In the genomic region with DNA sequence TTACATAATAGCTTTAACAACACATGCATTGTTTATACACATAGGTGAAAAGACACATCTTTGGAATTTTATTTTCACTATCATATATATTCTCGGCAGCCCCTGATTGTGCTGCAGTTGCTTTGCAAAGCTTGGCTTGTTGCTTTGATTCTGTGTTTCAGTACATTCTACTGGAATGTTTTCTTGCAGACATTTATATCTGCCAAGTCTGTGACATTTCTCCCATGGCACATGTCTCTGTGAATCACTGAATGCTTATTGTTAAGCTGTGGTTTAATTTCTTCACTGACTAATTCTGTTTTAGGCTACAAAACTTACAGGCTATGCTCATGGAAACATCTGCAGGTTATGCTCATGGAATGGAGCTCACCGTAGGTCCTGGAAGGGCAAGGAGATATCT, we compare ENCODE assay signal across 42 mouse cellular contexts. TPM values are rescaled to one million over a fixed set of nuclear protein-coding genes. Genes with fewer than 3 reads are reported as not detected.
"Had no signal": no experiment of that assay in that cellular context is flagged by ENCODE, and none has a peak within 500 bp of the region (broad histone marks: within the 10 kb centered on the region; RNA-seq: fewer than 3 reads in every experiment).

No protein-coding gene starts in this region.

- H3K4me2 ChIP-seq: heart, embryonic 11.5 days; heart, embryonic 13.5 days; heart, embryonic 15.5 days; hindbrain, embryonic 12.5 days; hindbrain, embryonic 15.5 days; kidney, embryonic 15.5 days; limb, embryonic 13.5 days; limb, embryonic 15.5 days; liver, embryonic 12.5 days had no signal

- H3K9ac ChIP-seq: heart, embryonic 13.5 days; heart, embryonic 15.5 days; hindbrain, embryonic 12.5 days; hindbrain, embryonic 15.5 days; kidney, embryonic 15.5 days; limb, embryonic 13.5 days; limb, embryonic 15.5 days; liver, embryonic 12.5 days; liver, embryonic 14.5 days had no signal

- H3K36me3 ChIP-seq: heart, embryonic 13.5 days; heart, embryonic 15.5 days; hindbrain, embryonic 12.5 days; hindbrain, embryonic 15.5 days; kidney, embryonic 15.5 days; limb, embryonic 13.5 days; limb, embryonic 15.5 days; liver, embryonic 12.5 days had no signal

- H3K4me3 ChIP-seq: heart, adult 2 months; heart, embryonic 13.5 days; heart, embryonic 15.5 days; hindbrain, embryonic 12.5 days; hindbrain, embryonic 15.5 days; kidney, embryonic 15.5 days; limb, embryonic 13.5 days; limb, embryonic 15.5 days; liver, embryonic 12.5 days had no signal

- H3K4me1 ChIP-seq: heart, embryonic 15.5 days; hindbrain, embryonic 12.5 days; hindbrain, embryonic 15.5 days; kidney, embryonic 15.5 days; limb, embryonic 13.5 days; limb, embryonic 15.5 days; liver, embryonic 12.5 days had no signal

- H3K9me3 ChIP-seq: heart, embryonic 13.5 days; heart, embryonic 15.5 days; hindbrain, embryonic 12.5 days; hindbrain, embryonic 15.5 days; kidney, embryonic 15.5 days; limb, embryonic 13.5 days; limb, embryonic 15.5 days; liver, embryonic 12.5 days had no signal

- DNase-seq: gastrocnemius, postnatal 14 days; gastrocnemius, postnatal 36 days; heart, adult 11 months; heart, adult 2 months; heart, postnatal 14 days; heart, postnatal 36 days; kidney, adult 11 months; kidney, adult 2 months; kidney, adult 9 months; kidney, postnatal 14 days; kidney, postnatal 36 days; layer of hippocampus, postnatal 36 days; left cerebral cortex, postnatal 4 days had no signal

- H3K27ac ChIP-seq: heart, adult 2 months; heart, embryonic 13.5 days; heart, embryonic 15.5 days; hindbrain, embryonic 12.5 days; hindbrain, embryonic 15.5 days; hindbrain, postnatal 0 days; kidney, embryonic 15.5 days; kidney, postnatal 0 days; limb, embryonic 13.5 days; limb, embryonic 15.5 days; liver, embryonic 12.5 days; liver, embryonic 14.5 days had no signal

- H3K27me3 ChIP-seq: heart, embryonic 13.5 days; heart, embryonic 15.5 days; hindbrain, embryonic 12.5 days; hindbrain, embryonic 15.5 days; kidney, embryonic 15.5 days; limb, embryonic 13.5 days; limb, embryonic 15.5 days; liver, embryonic 12.5 days had no signal

- ATAC-seq: hindbrain, postnatal 0 days; intestine, embryonic 16.5 days; liver, embryonic 12.5 days had no signal

RNA-seq across cellular contexts. Expression of a gene that starts 30.9 kb away (rescaled TPM):
- total RNA-seq: gastrocnemius, adult 18-20 months; gastrocnemius, adult 8-10 months; gastrocnemius, postnatal 14 days; gastrocnemius, postnatal 36 days; heart, adult 2 months; heart, postnatal 14 days; heart, postnatal 36 days; hematopoietic stem cell, adult 5-6 weeks; hindbrain, postnatal 0 days; layer of hippocampus, adult 18-20 months; layer of hippocampus, postnatal 10 days; layer of hippocampus, postnatal 36 days; left cerebral cortex, adult 18-20 months; left cerebral cortex, adult 8-10 months; left cerebral cortex, postnatal 10 days; left cerebral cortex, postnatal 25 days; left cerebral cortex, postnatal 4 days; liver, adult 2 months had no signal
- polyA plus RNA-seq: frontal cortex, adult 2 months; gonadal fat pad, adult 2 months; heart, adult 2 months; heart, embryonic 11.5 days; heart, embryonic 13.5 days; heart, embryonic 15.5 days; heart, postnatal 0 days; hindbrain, embryonic 12.5 days; hindbrain, embryonic 15.5 days; hindbrain, postnatal 0 days; intestine, embryonic 14.5 days; intestine, embryonic 16.5 days; kidney, adult 2 months; kidney, embryonic 15.5 days; kidney, postnatal 0 days; large intestine, adult 2 months; limb, embryonic 11.5 days; limb, embryonic 13.5 days; limb, embryonic 15.5 days; liver, adult 2 months; liver, embryonic 12.5 days; liver, embryonic 14.5 days had no signal
